Mouse (Mus musculus): Measurements from ENCODE around the gene Hist4h4. TPM values are rescaled to one million over a fixed set of nuclear protein-coding genes. Genes with fewer than 3 reads are reported as not detected.

The Hist4h4 gene
- polyA plus RNA-seq, 1 experiment: not detected

GRCm38 (mm10) chr6:136845706-136846480, 41.7 kb upstream of the Hist4h4 start:
- no peak overlapping the region for H3K27ac ChIP-seq (ENCODE audit: insufficient read depth, low read depth, low read length)
- no peak for TF ChIP-seq POLR2A (IDR thresholded peaks at IDR 0.05; ENCODE audit: insufficient read depth, low read depth, low read length)
- 68% methylated on average over 5 of the region's 5 CpGs for WGBS
- H3K4me1 ChIP-seq (ENCODE audit: control insufficient read depth, insufficient read depth, low read length): no peaks in the 10 kb centered on the region
- no peak overlapping the region for H3K4me3 ChIP-seq (ENCODE audit: insufficient read depth, low read depth, low read length)

DNA sequence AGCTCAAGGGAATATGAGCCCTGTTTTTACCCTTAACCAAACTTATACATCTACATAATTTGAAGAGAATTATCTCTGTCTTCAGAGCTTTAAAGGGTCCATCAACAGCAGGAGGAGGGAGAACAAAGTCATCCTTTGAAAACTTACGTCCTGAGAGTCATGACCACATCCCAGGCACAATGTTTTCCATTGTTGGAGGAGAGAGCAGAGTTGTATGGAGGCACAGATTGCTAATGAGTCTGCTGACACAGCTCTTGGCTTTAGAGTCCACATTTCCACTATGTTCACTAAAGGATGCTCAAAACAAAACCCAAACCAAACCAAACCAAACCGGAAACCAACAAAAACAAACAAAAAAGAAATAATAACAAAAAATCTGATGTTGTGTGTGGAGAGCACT, 40.7 kb upstream of the Hist4h4 start:
- Histone ChIP-seq H3K4me1 (ENCODE audit: control insufficient read depth, insufficient read depth, low read length) (no peaks in the 10 kb centered on the region), H3K4me3 (ENCODE audit: insufficient read depth, low read depth, low read length) (no peak overlapping the region), H3K27ac (ENCODE audit: insufficient read depth, low read depth, low read length) (no peak overlapping the region)
- TF ChIP-seq POLR2A (IDR thresholded peaks at IDR 0.05; ENCODE audit: insufficient read depth, low read depth, low read length): no peak
- no peak for TF ChIP-seq CTCF (IDR thresholded peaks at IDR 0.05; ENCODE audit: insufficient read depth, low read depth, low read length)
- WGBS: 38% methylated on average over 2 of the region's 2 CpGs

GRCm38 (mm10) chr6:136837323-136837722, 33.1 kb upstream of the Hist4h4 start:
- 0 out of 2 replicates have a peak, but pooled peaks cover 3% of the 10 kb centered on the region for H3K4me1 ChIP-seq (ENCODE audit: control insufficient read depth, insufficient read depth, low read length)
- TF ChIP-seq POLR2A (IDR thresholded peaks at IDR 0.05; ENCODE audit: insufficient read depth, low read depth, low read length) (no peak), CTCF (IDR thresholded peaks at IDR 0.05; ENCODE audit: insufficient read depth, low read depth, low read length) (no peak)
- 38% methylated on average over 3 of the region's 3 CpGs for WGBS

DNA sequence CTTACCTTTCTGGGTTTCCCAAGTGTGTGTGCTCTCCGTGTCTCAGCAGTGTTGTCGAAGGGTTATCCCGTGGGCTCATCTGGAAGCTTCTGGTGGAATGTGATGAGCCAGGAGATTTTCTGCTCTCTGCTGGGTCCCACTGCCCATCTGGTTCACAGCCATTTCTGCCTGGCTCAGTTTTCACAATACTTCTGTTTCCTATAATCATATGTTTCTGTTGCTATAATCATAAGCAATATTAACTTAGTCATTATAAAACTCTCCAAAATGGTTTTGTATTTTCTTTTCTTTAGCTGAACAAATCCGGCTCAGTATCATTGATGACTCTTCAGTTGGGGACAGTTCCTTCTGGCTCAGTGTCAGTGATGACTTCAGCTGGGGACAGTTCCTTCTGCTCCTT, 31.1 kb upstream of the Hist4h4 start, which contains the start of gene Smco3:
TSS of gene Smco3 (minus strand) at position 101 of the 400 bp plus-strand sequence.
- 58% methylated on average over 4 of the region's 4 CpGs for WGBS
- Histone ChIP-seq H3K27ac (ENCODE audit: insufficient read depth, low read depth, low read length) (0 out of 2 replicates have a peak within 1 kb of the TSS, but pooled peaks have one; percentile 24), H3K4me3 (ENCODE audit: insufficient read depth, low read depth, low read length) (0 out of 2 replicates have a peak within 1 kb of the TSS, but pooled peaks have one; percentile 23), H3K4me1 (ENCODE audit: control insufficient read depth, insufficient read depth, low read length) (0 out of 2 replicates have a peak, but pooled peaks cover 3% of the 10 kb centered on the region)
- no peak for TF ChIP-seq POLR2A (IDR thresholded peaks at IDR 0.05; ENCODE audit: insufficient read depth, low read depth, low read length)
- TF ChIP-seq CTCF (IDR thresholded peaks at IDR 0.05; ENCODE audit: insufficient read depth, low read depth, low read length): no peak

More at GRCm38 (mm10) chr6:136837323-136837722, 33.1 kb upstream of the Hist4h4 start:
- Histone ChIP-seq H3K27ac (ENCODE audit: insufficient read depth, low read depth, low read length) (no peak overlapping the region), H3K4me3 (ENCODE audit: insufficient read depth, low read depth, low read length) (no peak overlapping the region)

GRCm38 (mm10) chr6:136831712-136832111, 27.5 kb upstream of the Hist4h4 start:
- Histone ChIP-seq H3K4me3 (ENCODE audit: insufficient read depth, low read depth, low read length) (no peak overlapping the region), H3K27ac (ENCODE audit: insufficient read depth, low read depth, low read length) (no peak overlapping the region), H3K4me1 (ENCODE audit: control insufficient read depth, insufficient read depth, low read length) (0 out of 2 replicates have a peak, but pooled peaks cover under 1% of the 10 kb centered on the region)
- WGBS: 82% methylated on average over 5 of the region's 5 CpGs
- no peak for TF ChIP-seq POLR2A (IDR thresholded peaks at IDR 0.05; ENCODE audit: insufficient read depth, low read depth, low read length)
- no peak for TF ChIP-seq CTCF (IDR thresholded peaks at IDR 0.05; ENCODE audit: insufficient read depth, low read depth, low read length)

GRCm38 (mm10) chr6:136828681-136829080, 24.5 kb upstream of the Hist4h4 start:
- Histone ChIP-seq H3K4me3 (ENCODE audit: insufficient read depth, low read depth, low read length) (no peak overlapping the region), H3K4me1 (ENCODE audit: control insufficient read depth, insufficient read depth, low read length) (no peaks in the 10 kb centered on the region), H3K27ac (ENCODE audit: insufficient read depth, low read depth, low read length) (0 out of 2 replicates have a peak overlapping the region, but pooled peaks have one; percentile 88)
- 32% methylated on average over 4 of the region's 4 CpGs for WGBS
- no peak for TF ChIP-seq CTCF (IDR thresholded peaks at IDR 0.05; ENCODE audit: insufficient read depth, low read depth, low read length)
- TF ChIP-seq POLR2A (IDR thresholded peaks at IDR 0.05; ENCODE audit: insufficient read depth, low read depth, low read length): no peak

- WGBS: under 1% methylated on average over 45 of the region's 45 CpGs
- TF ChIP-seq CTCF (IDR thresholded peaks at IDR 0.05; ENCODE audit: insufficient read depth, low read depth, low read length) (no peak), POLR2A (IDR thresholded peaks at IDR 0.05; ENCODE audit: insufficient read depth, low read depth, low read length) (peak; percentile 56)
- Histone ChIP-seq H3K4me3 (ENCODE audit: insufficient read depth, low read depth, low read length) (peak within 1 kb of the TSS; percentile 84), H3K4me1 (ENCODE audit: control insufficient read depth, insufficient read depth, low read length) (no peaks in the 10 kb centered on the region), H3K27ac (ENCODE audit: insufficient read depth, low read depth, low read length) (peak within 1 kb of the TSS; percentile 88)
Observed at GRCm38 (mm10) chr6:136827881-136828561, 23.8 kb upstream of the Hist4h4 start, which contains the start of gene Wbp11. Wbp11 (minus strand) TSS chr6:136828233.

DNA sequence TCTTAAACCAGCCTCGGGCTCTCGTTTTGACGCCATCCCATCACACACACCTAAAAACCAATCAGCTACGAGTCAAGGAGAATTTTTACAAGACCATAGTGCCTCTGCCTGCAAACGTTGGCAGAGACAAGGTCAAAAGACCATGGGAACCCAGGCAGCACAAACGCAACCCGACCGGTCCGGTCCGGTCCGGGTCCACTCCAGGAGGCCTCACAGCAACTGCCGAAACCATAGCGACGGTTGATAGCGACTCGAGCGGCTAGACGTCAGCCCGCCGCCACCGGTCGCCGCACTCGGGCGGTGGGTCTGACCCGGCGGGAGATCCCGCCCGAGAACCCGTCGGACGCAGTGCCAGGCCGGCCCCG, 23.3 kb upstream of the Hist4h4 start, which contains the start of gene BC049715:
TSS of gene BC049715 (plus strand) at position 111 of the 365 bp plus-strand sequence.
- Histone ChIP-seq H3K4me1 (ENCODE audit: control insufficient read depth, insufficient read depth, low read length) (no peaks in the 10 kb centered on the region), H3K4me3 (ENCODE audit: insufficient read depth, low read depth, low read length) (peak within 1 kb of the TSS; percentile 84), H3K27ac (ENCODE audit: insufficient read depth, low read depth, low read length) (peak within 1 kb of the TSS; percentile 88)
- TF ChIP-seq POLR2A (IDR thresholded peaks at IDR 0.05; ENCODE audit: insufficient read depth, low read depth, low read length): no peak
- WGBS: under 1% methylated on average over 34 of the region's 34 CpGs

- Histone ChIP-seq H3K27ac (ENCODE audit: insufficient read depth, low read depth, low read length) (no peak overlapping the region), H3K4me3 (ENCODE audit: insufficient read depth, low read depth, low read length) (peak overlapping the region; percentile 84)
Observed at GRCm38 (mm10) chr6:136827116-136827515, 22.9 kb upstream of the Hist4h4 start.

More at GRCm38 (mm10) chr6:136827116-136827515, 22.9 kb upstream of the Hist4h4 start:
- no peak for TF ChIP-seq CTCF (IDR thresholded peaks at IDR 0.05; ENCODE audit: insufficient read depth, low read depth, low read length)
- no peak for TF ChIP-seq POLR2A (IDR thresholded peaks at IDR 0.05; ENCODE audit: insufficient read depth, low read depth, low read length)
- 15% methylated on average over 7 of the region's 7 CpGs for WGBS
- no peaks in the 10 kb centered on the region for H3K4me1 ChIP-seq (ENCODE audit: control insufficient read depth, insufficient read depth, low read length)

Measured in olfactory bulb, adult 2 months (tissue).